Mouse (Mus musculus) retina, embryonic 14.5 days (tissue): Measurements from ENCODE around the gene Psmb11.

ENCODE experiments used
- DNase-seq: peaks from one replicate; pipeline ENCODE4 v3.0.0-alpha.2; 2015; ENCODE audit warnings: low spot score

Gene Psmb11

GRCm38 (mm10) chr14:54621133-54621532 lies at the start of gene Psmb11:
Gene Psmb11, plus strand, starts transcription at chr14:54621433.
- no peak for DNase-seq

- no peak for DNase-seq
These were observed 49.1 kb upstream of the Psmb11 start for GRCm38 (mm10) chr14:54572122-54572521.

- DNase-seq = peak; percentile 87
These were observed 48.2 kb upstream of the Psmb11 start for GRCm38 (mm10) chr14:54572790-54573736.

GRCm38 (mm10) chr14:54574253-54574652 lies 47.0 kb upstream of the Psmb11 start:
- DNase-seq = no peak

GRCm38 (mm10) chr14:54575031-54575430 lies 46.2 kb upstream of the Psmb11 start:
- no peak for DNase-seq

- peak; percentile 74 for DNase-seq
These were observed 45.6 kb upstream of the Psmb11 start for GRCm38 (mm10) chr14:54575631-54576030.

- DNase-seq = peak; percentile 56
These were observed 44.8 kb upstream of the Psmb11 start for GRCm38 (mm10) chr14:54576241-54577088.

- DNase-seq = peak; percentile 87
These were observed 43.9 kb upstream of the Psmb11 start, which contains the start of gene Ajuba for GRCm38 (mm10) chr14:54577089-54577982. Gene Ajuba, minus strand, starts transcription at chr14:54577558.

GRCm38 (mm10) chr14:54578063-54578462 lies 43.2 kb upstream of the Psmb11 start:
- peak; percentile 74 for DNase-seq

- DNase-seq = no peak
These were observed 41.6 kb upstream of the Psmb11 start for GRCm38 (mm10) chr14:54579638-54580037.

- DNase-seq = no peak
These were observed 38.7 kb upstream of the Psmb11 start for GRCm38 (mm10) chr14:54582536-54582935.

GRCm38 (mm10) chr14:54583681-54584338 lies 37.4 kb upstream of the Psmb11 start:
- peak; percentile 86 for DNase-seq

GRCm38 (mm10) chr14:54591056-54591455 lies 30.2 kb upstream of the Psmb11 start:
- no peak for DNase-seq

GRCm38 (mm10) chr14:54592319-54592934 lies 28.8 kb upstream of the Psmb11 start:
- DNase-seq = no peak

GRCm38 (mm10) chr14:54594055-54594454 lies 27.2 kb upstream of the Psmb11 start:
- peak; percentile 46 for DNase-seq

- no peak for DNase-seq
These were observed 26.4 kb upstream of the Psmb11 start for GRCm38 (mm10) chr14:54594631-54595414.

GRCm38 (mm10) chr14:54597084-54597483 lies 24.1 kb upstream of the Psmb11 start:
- DNase-seq = no peak

- no peak for DNase-seq
These were observed 19.6 kb upstream of the Psmb11 start for GRCm38 (mm10) chr14:54601601-54602000.

GRCm38 (mm10) chr14:54602613-54603012 lies 18.6 kb upstream of the Psmb11 start:
- peak; percentile 21 for DNase-seq
